Mouse (Mus musculus): ENCODE data around the gene Otulinl. TPM values are rescaled to one million over a fixed set of nuclear protein-coding genes. Genes with fewer than 3 reads are reported as not detected.
"Not testable (repeated sequence)": the region's sequence is repeated elsewhere in the genome, so short reads cannot be mapped to it uniquely, and the experiment has no call there.

The Otulinl gene
- 10.2 and 12.5 TPM in 2 replicates for polyA plus RNA-seq (2015; fragmentation: Nextera tagmentation; extraction: Ambion mirVana)

GRCm38 (mm10) chr15:27681419-27682187 is at the start of gene Otulinl:
Gene Otulinl, minus strand, starts transcription at chr15:27681579.
- WGBS: under 1% methylated on average over 56 of the region's 59 CpGs
- peak; percentile 100 for ATAC-seq (replicated peaks)
- Histone ChIP-seq H3K27me3 (no peaks in the 10 kb centered on the region), H3K36me3 (no peaks in the 10 kb centered on the region), H3K9ac (replicated peaks) (peak within 1 kb of the TSS; percentile 74), H3K9me3 (no peaks in the 10 kb centered on the region), H3K27ac (replicated peaks) (peak within 1 kb of the TSS; percentile 53), H3K4me1 (peaks cover 7% of the 10 kb centered on the region), H3K4me3 (peak within 1 kb of the TSS; percentile 73), H3K4me2 (replicated peaks) (peak within 1 kb of the TSS; percentile 96)

GRCm38 (mm10) chr15:27726228-27726627 is 44.8 kb upstream of the Otulinl start:
- Histone ChIP-seq H3K9me3 (no peaks in the 10 kb centered on the region), H3K4me2 (replicated peaks) (no peak overlapping the region), H3K36me3 (no peaks in the 10 kb centered on the region), H3K4me3 (no peak overlapping the region), H3K27me3 (no peaks in the 10 kb centered on the region), H3K27ac (replicated peaks) (no peak overlapping the region), H3K9ac (replicated peaks) (no peak overlapping the region), H3K4me1 (no peaks in the 10 kb centered on the region)
- WGBS: 79% methylated on average over 6 of the region's 6 CpGs
- no peak for ATAC-seq (replicated peaks)

- no peak overlapping the region for H3K27ac ChIP-seq (replicated peaks)
- WGBS: 82% methylated on average over 9 of the region's 9 CpGs
- ATAC-seq (replicated peaks): no peak
- H3K4me3 ChIP-seq: no peak overlapping the region
- no peaks in the 10 kb centered on the region for H3K4me1 ChIP-seq
- H3K9ac ChIP-seq (replicated peaks): no peak overlapping the region
- no peaks in the 10 kb centered on the region for H3K36me3 ChIP-seq
- H3K4me2 ChIP-seq (replicated peaks): no peak overlapping the region
- no peaks in the 10 kb centered on the region for H3K9me3 ChIP-seq
- H3K27me3 ChIP-seq: no peaks in the 10 kb centered on the region
Observed at GRCm38 (mm10) chr15:27724796-27725680, 43.7 kb upstream of the Otulinl start.

GRCm38 (mm10) chr15:27724298-27724697 is 42.9 kb upstream of the Otulinl start:
- Histone ChIP-seq H3K9ac (replicated peaks) (no peak overlapping the region), H3K4me2 (replicated peaks) (no peak overlapping the region), H3K4me1 (no peaks in the 10 kb centered on the region), H3K4me3 (no peak overlapping the region), H3K27me3 (no peaks in the 10 kb centered on the region), H3K9me3 (no peaks in the 10 kb centered on the region), H3K36me3 (no peaks in the 10 kb centered on the region), H3K27ac (replicated peaks) (no peak overlapping the region)
- 82% methylated on average over 6 of the region's 6 CpGs for WGBS
- no peak for ATAC-seq (replicated peaks)

- Histone ChIP-seq H3K27ac (replicated peaks) (no peak overlapping the region), H3K36me3 (no peaks in the 10 kb centered on the region), H3K4me2 (replicated peaks) (no peak overlapping the region), H3K9ac (replicated peaks) (no peak overlapping the region), H3K4me1 (no peaks in the 10 kb centered on the region), H3K9me3 (no peaks in the 10 kb centered on the region), H3K27me3 (no peaks in the 10 kb centered on the region), H3K4me3 (no peak overlapping the region)
- ATAC-seq (replicated peaks): no peak
- 62% methylated on average over 6 of the region's 6 CpGs for WGBS
Observed at GRCm38 (mm10) chr15:27723746-27724145, 42.4 kb upstream of the Otulinl start.

GRCm38 (mm10) chr15:27720297-27720696 is 38.9 kb upstream of the Otulinl start:
- not testable (repeated sequence) for ATAC-seq (replicated peaks); H3K27me3 ChIP-seq; H3K4me3 ChIP-seq; H3K4me2 ChIP-seq (replicated peaks); H3K27ac ChIP-seq (replicated peaks); H3K9ac ChIP-seq (replicated peaks); H3K4me1 ChIP-seq; H3K9me3 ChIP-seq; H3K36me3 ChIP-seq
- WGBS: 84% methylated on average over 8 of the region's 8 CpGs

GRCm38 (mm10) chr15:27718668-27719067 is 37.3 kb upstream of the Otulinl start:
- H3K4me1 ChIP-seq: no peaks in the 10 kb centered on the region
- H3K27ac ChIP-seq (replicated peaks): no peak overlapping the region
- H3K9me3 ChIP-seq: no peaks in the 10 kb centered on the region
- no peak for ATAC-seq (replicated peaks)
- H3K9ac ChIP-seq (replicated peaks): no peak overlapping the region
- 89% methylated on average over 7 of the region's 7 CpGs for WGBS
- H3K4me2 ChIP-seq (replicated peaks): no peak overlapping the region
- H3K27me3 ChIP-seq: no peaks in the 10 kb centered on the region
- H3K36me3 ChIP-seq: no peaks in the 10 kb centered on the region
- H3K4me3 ChIP-seq: no peak overlapping the region

GRCm38 (mm10) chr15:27715331-27715730 is 34.0 kb upstream of the Otulinl start:
- Histone ChIP-seq H3K9me3 (no peaks in the 10 kb centered on the region), H3K27me3 (no peaks in the 10 kb centered on the region), H3K4me3 (no peak overlapping the region), H3K27ac (replicated peaks) (no peak overlapping the region), H3K4me1 (no peaks in the 10 kb centered on the region), H3K4me2 (replicated peaks) (no peak overlapping the region), H3K36me3 (no peaks in the 10 kb centered on the region), H3K9ac (replicated peaks) (no peak overlapping the region)
- ATAC-seq (replicated peaks): 0 out of 2 replicates have a peak, but pooled peaks have one; percentile 23
- 27% methylated on average over 3 of the region's 3 CpGs for WGBS

- Histone ChIP-seq H3K4me3 (no peak overlapping the region), H3K27ac (replicated peaks) (no peak overlapping the region), H3K4me1 (no peaks in the 10 kb centered on the region), H3K9me3 (no peaks in the 10 kb centered on the region), H3K4me2 (replicated peaks) (no peak overlapping the region), H3K27me3 (no peaks in the 10 kb centered on the region), H3K9ac (replicated peaks) (no peak overlapping the region), H3K36me3 (no peaks in the 10 kb centered on the region)
- whole genome bisulfite sequencing: 87% methylated on average over 9 of the region's 9 CpGs
- no peak for ATAC-seq (replicated peaks)
Observed at GRCm38 (mm10) chr15:27710698-27711097, 29.3 kb upstream of the Otulinl start.

- no peak overlapping the region for H3K27ac ChIP-seq (replicated peaks)
- H3K27me3 ChIP-seq: no peaks in the 10 kb centered on the region
- H3K36me3 ChIP-seq: no peaks in the 10 kb centered on the region
- H3K4me1 ChIP-seq: no peaks in the 10 kb centered on the region
- ATAC-seq (replicated peaks): no peak
- WGBS: 93% methylated on average over 7 of the region's 7 CpGs
- no peak overlapping the region for H3K9ac ChIP-seq (replicated peaks)
- H3K9me3 ChIP-seq: no peaks in the 10 kb centered on the region
- H3K4me2 ChIP-seq (replicated peaks): no peak overlapping the region
- H3K4me3 ChIP-seq: no peak overlapping the region
Observed at GRCm38 (mm10) chr15:27708968-27709612, 27.7 kb upstream of the Otulinl start.

- Histone ChIP-seq H3K4me1 (no peaks in the 10 kb centered on the region), H3K9ac (replicated peaks) (no peak overlapping the region), H3K4me2 (replicated peaks) (no peak overlapping the region), H3K4me3 (no peak overlapping the region), H3K27me3 (no peaks in the 10 kb centered on the region), H3K9me3 (no peaks in the 10 kb centered on the region), H3K36me3 (no peaks in the 10 kb centered on the region), H3K27ac (replicated peaks) (no peak overlapping the region)
- ATAC-seq (replicated peaks): no peak
- WGBS: 61% methylated on average over 3 of the region's 3 CpGs
Observed at GRCm38 (mm10) chr15:27708499-27708898, 27.1 kb upstream of the Otulinl start.

GRCm38 (mm10) chr15:27702972-27703313 is 21.6 kb upstream of the Otulinl start:
- H3K4me3 ChIP-seq: no peak overlapping the region
- ATAC-seq (replicated peaks): no peak
- H3K9me3 ChIP-seq: no peaks in the 10 kb centered on the region
- H3K4me2 ChIP-seq (replicated peaks): no peak overlapping the region
- no peak overlapping the region for H3K9ac ChIP-seq (replicated peaks)
- H3K36me3 ChIP-seq: no peaks in the 10 kb centered on the region
- 22% methylated on average over 1 of the region's 1 CpGs for WGBS
- no peaks in the 10 kb centered on the region for H3K27me3 ChIP-seq
- 0 out of 2 replicates have a peak overlapping the region, but pooled peaks have one; percentile 5 for H3K27ac ChIP-seq (replicated peaks)
- H3K4me1 ChIP-seq: peaks cover 13% of the 10 kb centered on the region

Measured in forebrain, embryonic 15.5 days (tissue).